Mouse (Mus musculus) bone marrow, adult 2 months (tissue): ENCODE measurements at regions not wholly inside any gene's neighbourhood (a gene's known extent, or its start where the extent isn't known, plus 50 kb on each side); places are given as distances from the start of the nearest gene placed in this dataset.

Source experiments
- CTCF ChIP-seq: fragments of 200-500 bp; IDR thresholded peaks from 2 replicates; pipeline ENCODE4 v1.5.1; 2011; ENCODE audit warnings: low read length, control low read depth; ENCODE audit not compliant: control insufficient read depth, insufficient read depth
- POLR2A ChIP-seq: fragments of 200-500 bp; IDR thresholded peaks from 2 replicates; pipeline ENCODE4 v1.6.1; 2011; ENCODE audit warnings: low read depth, mild to moderate bottlenecking, control low read depth, low read length, borderline replicate concordance; ENCODE audit not compliant: control insufficient read depth

- TF ChIP-seq POLR2A (no peak), CTCF (no peak)
These were observed 52.9 kb upstream of the Tmem189 start for GRCm38 (mm10) chr2:167742479-167742878.
